Mouse (Mus musculus): ENCODE measurements around the gene Gm2431. TPM values are rescaled to one million over a fixed set of nuclear protein-coding genes. Genes with fewer than 3 reads are reported as not detected.

Gm2431 gene
- total RNA-seq (2023) = not detected

DNA sequence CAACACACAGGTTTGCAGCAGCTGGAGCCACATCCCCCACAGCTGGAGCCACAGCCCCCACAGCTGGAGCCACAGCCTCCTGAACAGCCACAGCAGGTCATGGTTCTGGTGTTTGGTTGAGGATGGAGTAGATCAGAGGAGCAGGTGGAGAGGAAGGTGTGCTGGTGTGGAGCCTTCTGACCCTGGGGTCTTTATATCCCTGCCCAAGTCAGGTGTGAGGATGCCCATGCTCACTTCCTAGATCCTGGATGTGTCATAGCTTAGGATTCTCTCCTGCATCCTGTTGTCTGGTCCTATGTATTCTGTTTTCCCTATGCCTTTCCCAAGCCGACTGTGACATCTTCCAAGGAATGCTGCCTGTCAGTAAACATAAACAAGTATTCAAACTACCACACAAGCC is at the start of gene Gm2431:
Gm2431 (minus strand) TSS at position 101 of the 400 bp plus-strand sequence.

GRCm38 (mm10) chr7:142303249-142303648 is 45.1 kb upstream of the Gm2431 start, which contains the start of gene Krtap5-4:
Gene Krtap5-4 (plus strand): TSS chr7:142303549.

GRCm38 (mm10) chr7:142297018-142297417 is 38.9 kb upstream of the Gm2431 start, which contains the start of gene Krtap5-1:
Gene Krtap5-1 (minus strand): TSS chr7:142297118.

GRCm38 (mm10) chr7:142274263-142274662 is 16.1 kb upstream of the Gm2431 start, which contains the start of gene Gm4559:
Gene Gm4559 (minus strand): TSS chr7:142274363.

DNA sequence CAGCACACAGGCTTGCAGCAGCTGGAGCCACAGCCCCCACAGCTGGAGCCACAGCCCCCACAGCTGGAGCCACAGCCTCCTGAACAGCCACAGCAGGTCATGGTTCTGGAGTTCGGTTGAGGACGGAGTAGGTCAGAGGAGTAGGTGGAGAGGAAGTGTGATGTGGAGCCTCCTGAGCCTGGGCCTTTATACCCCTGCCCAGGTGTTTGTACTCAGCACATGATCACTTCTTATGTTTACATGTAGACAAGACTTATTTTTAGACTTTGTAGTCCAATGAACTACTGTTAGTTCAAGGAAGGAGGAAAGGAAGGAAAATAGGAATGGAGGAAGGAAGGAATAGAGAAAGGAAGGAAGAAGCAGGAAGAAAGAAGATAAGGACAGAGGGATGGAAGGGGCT is 17.2 kb downstream of the Gm2431 start, which contains the start of gene Gm40460:
Gm40460 (minus strand) TSS at position 101 of the 400 bp plus-strand sequence.

DNA sequence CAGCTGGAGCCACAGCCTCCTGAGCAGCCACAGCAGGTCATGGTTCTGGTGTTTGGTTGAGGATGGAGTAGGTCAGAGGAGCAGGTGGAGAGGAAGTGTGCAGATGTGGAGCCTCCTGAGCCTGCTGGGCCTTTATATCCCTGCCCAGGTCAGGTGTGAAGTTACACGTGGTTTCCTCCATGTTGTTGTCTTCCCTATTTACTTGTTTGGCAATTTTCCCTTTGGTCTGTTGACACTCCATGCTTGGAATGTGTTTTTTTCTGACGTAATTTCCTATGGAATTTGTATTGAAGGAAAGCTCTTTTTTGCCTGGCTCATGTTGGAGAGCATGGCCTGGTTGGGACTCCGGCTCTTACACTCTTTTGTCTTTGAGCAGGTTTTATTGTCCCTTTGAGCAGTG is 28.3 kb downstream of the Gm2431 start, which contains the start of gene Krtap5-5:
Krtap5-5 (minus strand) TSS at position 101 of the 400 bp plus-strand sequence.

DNA sequence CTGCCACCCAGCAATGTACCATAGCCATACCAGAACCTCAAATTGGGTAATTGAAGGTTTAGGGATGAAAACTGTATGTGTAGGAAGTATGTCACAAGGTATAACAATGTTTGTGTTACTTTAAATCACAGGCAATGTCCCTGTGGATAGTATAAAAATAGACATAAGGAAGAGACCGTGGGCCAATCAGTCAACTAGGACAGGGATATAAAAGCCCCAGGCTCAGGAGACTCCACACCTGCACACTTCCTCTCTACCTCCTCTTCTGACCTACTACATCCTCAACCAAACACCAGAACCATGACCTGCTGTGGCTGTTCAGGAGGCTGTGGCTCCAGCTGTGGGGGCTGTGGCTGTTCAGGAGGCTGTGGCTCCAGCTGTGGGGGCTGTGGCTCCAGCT is 46.6 kb downstream of the Gm2431 start, which contains the start of gene Gm7579:
Gm7579 (plus strand) TSS at position 301 of the 400 bp plus-strand sequence.

Other genes with a start within 250 kb of the Gm2431 start
- gene Mob2, start 197.3 kb downstream of the Gm2431 start, total RNA-seq (2023) = 82.7 TPM
- gene Dusp8, start 162.5 kb downstream of the Gm2431 start, total RNA-seq (2023) = 7.7 TPM
- not detected for gene Gm45618, start 137.6 kb downstream of the Gm2431 start, total RNA-seq (2023)
- not detected for gene Gm39115, start 122.3 kb downstream of the Gm2431 start, total RNA-seq (2023)
- gene Gm45337, start 113.7 kb downstream of the Gm2431 start, total RNA-seq (2023) = not detected
- not detected for gene Gm29735, start 101.2 kb downstream of the Gm2431 start, total RNA-seq (2023)
- not detected for gene Gm4553, start 92.6 kb downstream of the Gm2431 start, total RNA-seq (2023)
- not detected for gene Krtap5-2, start 82.3 kb downstream of the Gm2431 start, total RNA-seq (2023)
- gene Gm10153, start 68.0 kb downstream of the Gm2431 start, total RNA-seq (2023) = not detected
- not detected for gene Krtap5-3, start 57.0 kb downstream of the Gm2431 start, total RNA-seq (2023)
- not detected for gene Gm7579, start 46.5 kb downstream of the Gm2431 start, total RNA-seq (2023)
- not detected for gene Krtap5-5, start 28.4 kb downstream of the Gm2431 start, total RNA-seq (2023)
- gene Gm40460, start 17.3 kb downstream of the Gm2431 start, total RNA-seq (2023) = not detected
- not detected for gene Gm4559, start 16.0 kb upstream of the Gm2431 start, total RNA-seq (2023)
- not detected for gene Krtap5-1, start 38.8 kb upstream of the Gm2431 start, total RNA-seq (2023)
- gene Krtap5-4, start 45.2 kb upstream of the Gm2431 start, total RNA-seq (2023) = not detected
- gene Ifitm10, start 115.4 kb upstream of the Gm2431 start, total RNA-seq (2023) = 4.6 TPM
- 3.8 TPM for gene Gm49369, start 124.3 kb upstream of the Gm2431 start, total RNA-seq (2023)
- 184 TPM for gene Ctsd, start 129.7 kb upstream of the Gm2431 start, total RNA-seq (2023)
- gene Syt8, start 176.5 kb upstream of the Gm2431 start, total RNA-seq (2023) = not detected
- not detected for gene Tnni2, start 183.5 kb upstream of the Gm2431 start, total RNA-seq (2023)
- 467 TPM for gene Lsp1, start 202.5 kb upstream of the Gm2431 start, total RNA-seq (2023)
- gene Tnnt3, start 240.5 kb upstream of the Gm2431 start, total RNA-seq (2023) = 20.3 TPM